Mouse (Mus musculus): ENCODE measurements at regions not wholly inside any gene's neighbourhood (a gene's known extent, or its start where the extent isn't known, plus 50 kb on each side); places are given as distances from the start of the nearest gene placed in this dataset.
"Not testable (repeated sequence)": the region's sequence is repeated elsewhere in the genome, so short reads cannot be mapped to it uniquely, and the experiment has no call there.

GRCm38 (mm10) chr10:119099092-119099792 lies 140.6 kb downstream of the Cand1 start:
- DNase-seq (ENCODE audit: low spot score), result no peak

GRCm38 (mm10) chr10:119094166-119094565 lies 145.7 kb downstream of the Cand1 start:
- no peak for DNase-seq (ENCODE audit: low spot score)

GRCm38 (mm10) chr10:119087886-119088285 lies 152.0 kb downstream of the Cand1 start:
- no peak for DNase-seq (ENCODE audit: low spot score)

GRCm38 (mm10) chr10:119087071-119087665 lies 152.7 kb downstream of the Cand1 start:
- DNase-seq (ENCODE audit: low spot score), result no peak

- no peak for DNase-seq (ENCODE audit: low spot score)
Measured at GRCm38 (mm10) chr10:119086450-119086849, 153.4 kb downstream of the Cand1 start.

GRCm38 (mm10) chr10:119083431-119083830 lies 156.4 kb downstream of the Cand1 start:
- DNase-seq (ENCODE audit: low spot score), result no peak

- DNase-seq (ENCODE audit: low spot score), result no peak
Measured at GRCm38 (mm10) chr10:119082861-119083260, 157.0 kb downstream of the Cand1 start.

GRCm38 (mm10) chr10:119081766-119082165 lies 158.1 kb downstream of the Cand1 start:
- not testable (repeated sequence) for DNase-seq (ENCODE audit: low spot score)

- DNase-seq (ENCODE audit: low spot score), result peak; percentile 47
Measured at GRCm38 (mm10) chr10:119076100-119076566, 163.7 kb downstream of the Cand1 start.

- peak; percentile 43 for DNase-seq (ENCODE audit: low spot score)
Measured at GRCm38 (mm10) chr10:119074887-119075286, 165.0 kb downstream of the Cand1 start.

- DNase-seq (ENCODE audit: low spot score), result no peak
Measured at GRCm38 (mm10) chr10:119073991-119074390, 165.9 kb downstream of the Cand1 start.

- no peak for DNase-seq (ENCODE audit: low spot score)
Measured at GRCm38 (mm10) chr10:119069410-119069809, 170.4 kb downstream of the Cand1 start.

GRCm38 (mm10) chr10:119067838-119068237 lies 172.0 kb downstream of the Cand1 start:
- no peak for DNase-seq (ENCODE audit: low spot score)

GRCm38 (mm10) chr10:119067366-119067765 lies 172.5 kb downstream of the Cand1 start:
- no peak for DNase-seq (ENCODE audit: low spot score)

GRCm38 (mm10) chr10:119065974-119066373 lies 173.9 kb downstream of the Cand1 start:
- peak; percentile 87 for DNase-seq (ENCODE audit: low spot score)

- peak; percentile 56 for DNase-seq (ENCODE audit: low spot score)
Measured at GRCm38 (mm10) chr10:119065133-119065817, 174.6 kb downstream of the Cand1 start.

GRCm38 (mm10) chr10:119064218-119064617 lies 175.6 kb downstream of the Cand1 start:
- no peak for DNase-seq (ENCODE audit: low spot score)

- no peak for DNase-seq (ENCODE audit: low spot score)
Measured at GRCm38 (mm10) chr10:119063209-119063699, 176.6 kb downstream of the Cand1 start.

GRCm38 (mm10) chr10:119061958-119062599 lies 177.8 kb downstream of the Cand1 start:
- no peak for DNase-seq (ENCODE audit: low spot score)

- no peak for DNase-seq (ENCODE audit: low spot score)
Measured at GRCm38 (mm10) chr10:119061349-119061850, 178.5 kb downstream of the Cand1 start.

- no peak for DNase-seq (ENCODE audit: low spot score)
Measured at GRCm38 (mm10) chr10:119058493-119059020, 181.3 kb downstream of the Cand1 start.
